Mouse (Mus musculus): ENCODE results near the gene Gm20388. TPM values are rescaled to one million over a fixed set of nuclear protein-coding genes. Genes with fewer than 3 reads are reported as not detected.
"Not testable (repeated sequence)": the region's sequence is repeated elsewhere in the genome, so short reads cannot be mapped to it uniquely, and the experiment has no call there.

The Gm20388 gene
- polyA plus RNA-seq, 1 experiment, result 0.36 TPM

- TF ChIP-seq TAL1 (IDR thresholded peaks at IDR 0.05; ENCODE audit: low read length), result no peak
- TF ChIP-seq GATA1 (IDR thresholded peaks at IDR 0.05; ENCODE audit: low read length), result no peak
- H3K4me3 ChIP-seq (replicated peaks), result peak overlapping the region; percentile 83
- H3K9me3 ChIP-seq (ENCODE audit: control insufficient read depth, low read length), result no peaks in the 10 kb centered on the region
- H3K27me3 ChIP-seq (ENCODE audit: control insufficient read depth), result no peaks in the 10 kb centered on the region
- peaks cover 37% of the 10 kb centered on the region for H3K4me1 ChIP-seq (ENCODE audit: control insufficient read depth)
- peaks cover 54% of the 10 kb centered on the region for H3K36me3 ChIP-seq (ENCODE audit: control insufficient read depth)
Measured at GRCm38 (mm10) chr8:123252925-123253324, 3342.3 kb downstream of the Gm20388 start.

- no peaks in the 10 kb centered on the region for H3K9me3 ChIP-seq (ENCODE audit: control insufficient read depth, low read length)
- H3K27me3 ChIP-seq (ENCODE audit: control insufficient read depth), result no peaks in the 10 kb centered on the region
- no peak for TF ChIP-seq TAL1 (IDR thresholded peaks at IDR 0.05; ENCODE audit: low read length)
- TF ChIP-seq GATA1 (IDR thresholded peaks at IDR 0.05; ENCODE audit: low read length), result no peak
- peak overlapping the region; percentile 83 for H3K4me3 ChIP-seq (replicated peaks)
- H3K4me1 ChIP-seq (ENCODE audit: control insufficient read depth), result peaks cover 40% of the 10 kb centered on the region
- H3K36me3 ChIP-seq (ENCODE audit: control insufficient read depth), result peaks cover 54% of the 10 kb centered on the region
Measured at GRCm38 (mm10) chr8:123253451-123254098, 3342.9 kb downstream of the Gm20388 start.

- Histone ChIP-seq H3K4me1 (ENCODE audit: control insufficient read depth) (peaks cover 40% of the 10 kb centered on the region), H3K36me3 (ENCODE audit: control insufficient read depth) (peaks cover 54% of the 10 kb centered on the region), H3K27me3 (ENCODE audit: control insufficient read depth) (no peaks in the 10 kb centered on the region), H3K4me3 (replicated peaks) (peak within 1 kb of the TSS; percentile 83), H3K9me3 (ENCODE audit: control insufficient read depth, low read length) (no peaks in the 10 kb centered on the region)
- TF ChIP-seq GATA1 (IDR thresholded peaks at IDR 0.05; ENCODE audit: low read length) (no peak), TAL1 (IDR thresholded peaks at IDR 0.05; ENCODE audit: low read length) (no peak)
Measured at GRCm38 (mm10) chr8:123254099-123254885, 3343.7 kb downstream of the Gm20388 start, which contains the start of the genes Zfp276 and Vps9d1. Zfp276 (plus strand) TSS chr8:123254195. Vps9d1 (minus strand) TSS chr8:123254348.

- Histone ChIP-seq H3K4me3 (replicated peaks) (peak overlapping the region; percentile 83), H3K36me3 (ENCODE audit: control insufficient read depth) (peaks cover 62% of the 10 kb centered on the region), H3K9me3 (ENCODE audit: control insufficient read depth, low read length) (no peaks in the 10 kb centered on the region), H3K4me1 (ENCODE audit: control insufficient read depth) (peaks cover 40% of the 10 kb centered on the region), H3K27me3 (ENCODE audit: control insufficient read depth) (no peaks in the 10 kb centered on the region)
- no peak for TF ChIP-seq TAL1 (IDR thresholded peaks at IDR 0.05; ENCODE audit: low read length)
- TF ChIP-seq GATA1 (IDR thresholded peaks at IDR 0.05; ENCODE audit: low read length), result no peak
Measured at GRCm38 (mm10) chr8:123255170-123255569, 3344.5 kb downstream of the Gm20388 start.

GRCm38 (mm10) chr8:123257114-123257513 lies 3346.5 kb downstream of the Gm20388 start:
- TF ChIP-seq TAL1 (IDR thresholded peaks at IDR 0.05; ENCODE audit: low read length) (no peak), GATA1 (IDR thresholded peaks at IDR 0.05; ENCODE audit: low read length) (no peak)
- Histone ChIP-seq H3K4me3 (replicated peaks) (no peak overlapping the region), H3K27me3 (ENCODE audit: control insufficient read depth) (no peaks in the 10 kb centered on the region), H3K36me3 (ENCODE audit: control insufficient read depth) (peaks cover 61% of the 10 kb centered on the region), H3K9me3 (ENCODE audit: control insufficient read depth, low read length) (no peaks in the 10 kb centered on the region), H3K4me1 (ENCODE audit: control insufficient read depth) (peaks cover 38% of the 10 kb centered on the region)

- H3K4me3 ChIP-seq (replicated peaks); H3K27me3 ChIP-seq (ENCODE audit: control insufficient read depth); H3K9me3 ChIP-seq (ENCODE audit: control insufficient read depth, low read length): not testable (repeated sequence)
- Histone ChIP-seq H3K36me3 (ENCODE audit: control insufficient read depth) (peaks cover 61% of the 10 kb centered on the region), H3K4me1 (ENCODE audit: control insufficient read depth) (peaks cover 36% of the 10 kb centered on the region)
Measured at GRCm38 (mm10) chr8:123257593-123257992, 3347.0 kb downstream of the Gm20388 start.

GRCm38 (mm10) chr8:123267926-123268656 lies 3357.4 kb downstream of the Gm20388 start:
- H3K36me3 ChIP-seq (ENCODE audit: control insufficient read depth), result peaks cover 99% of the 10 kb centered on the region
- H3K4me1 ChIP-seq (ENCODE audit: control insufficient read depth), result no peaks in the 10 kb centered on the region
- TF ChIP-seq GATA1 (IDR thresholded peaks at IDR 0.05; ENCODE audit: low read length) (no peak), TAL1 (IDR thresholded peaks at IDR 0.05; ENCODE audit: low read length) (no peak)
- no peak overlapping the region for H3K4me3 ChIP-seq (replicated peaks)
- H3K9me3 ChIP-seq (ENCODE audit: control insufficient read depth, low read length), result no peaks in the 10 kb centered on the region
- H3K27me3 ChIP-seq (ENCODE audit: control insufficient read depth), result no peaks in the 10 kb centered on the region

GRCm38 (mm10) chr8:123271147-123271546 lies 3360.5 kb downstream of the Gm20388 start:
- Histone ChIP-seq H3K4me1 (ENCODE audit: control insufficient read depth) (no peaks in the 10 kb centered on the region), H3K27me3 (ENCODE audit: control insufficient read depth) (no peaks in the 10 kb centered on the region), H3K36me3 (ENCODE audit: control insufficient read depth) (peaks cover 98% of the 10 kb centered on the region), H3K4me3 (replicated peaks) (no peak overlapping the region), H3K9me3 (ENCODE audit: control insufficient read depth, low read length) (no peaks in the 10 kb centered on the region)
- TF ChIP-seq TAL1 (IDR thresholded peaks at IDR 0.05; ENCODE audit: low read length) (no peak), GATA1 (IDR thresholded peaks at IDR 0.05; ENCODE audit: low read length) (no peak)

GRCm38 (mm10) chr8:123271901-123272300 lies 3361.3 kb downstream of the Gm20388 start:
- no peaks in the 10 kb centered on the region for H3K9me3 ChIP-seq (ENCODE audit: control insufficient read depth, low read length)
- peaks cover 98% of the 10 kb centered on the region for H3K36me3 ChIP-seq (ENCODE audit: control insufficient read depth)
- TF ChIP-seq GATA1 (IDR thresholded peaks at IDR 0.05; ENCODE audit: low read length) (no peak), TAL1 (IDR thresholded peaks at IDR 0.05; ENCODE audit: low read length) (no peak)
- no peak overlapping the region for H3K4me3 ChIP-seq (replicated peaks)
- H3K4me1 ChIP-seq (ENCODE audit: control insufficient read depth), result no peaks in the 10 kb centered on the region
- H3K27me3 ChIP-seq (ENCODE audit: control insufficient read depth), result no peaks in the 10 kb centered on the region

All from erythroblast, embryonic 14.5 days (primary cell).